ENCODE assay signal across 9 mouse cellular contexts in the genomic region with DNA sequence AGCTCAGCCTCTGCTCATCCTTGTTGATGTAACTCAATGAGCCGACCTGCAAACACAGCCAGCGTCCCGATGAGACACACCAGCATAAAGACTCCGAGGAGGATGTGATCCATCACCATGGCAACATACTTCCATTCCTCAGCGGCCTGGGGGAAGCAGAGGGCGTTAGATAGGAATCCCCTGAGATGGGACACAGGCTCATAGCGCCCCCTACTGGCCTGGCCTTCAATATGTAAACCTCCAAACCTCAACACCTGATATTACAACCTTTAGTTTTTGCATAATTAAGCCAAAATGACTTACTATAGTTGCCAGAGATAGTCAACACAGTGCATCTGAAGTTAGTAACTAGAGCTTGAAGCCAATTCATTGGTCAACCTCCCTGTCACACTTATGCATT. TPM values are rescaled to one million over a fixed set of nuclear protein-coding genes. Genes with fewer than 3 reads are reported as not detected.
DNase-seq lines count a peak whose midpoint lies in the region; ATAC-seq and TF ChIP-seq lines count a peak whose summit lies in the region.
"Had no signal": no experiment of that assay in that cellular context is flagged by ENCODE, and none has a peak within 500 bp of the region (broad histone marks: within the 10 kb centered on the region; RNA-seq: fewer than 3 reads in every experiment).

No protein-coding gene starts in this region.

- intact Hi-C loops in left cerebral cortex, postnatal 4 days (cut with DNase I), result loop anchor here (5.0 kb wide), 1 partner anchor 1096 kb away; no protein-coding TSS in a partner anchor

- no peak overlapping the region for H3K27ac ChIP-seq in forebrain, embryonic 16.5 days (ENCODE audit: low read length)
- H3K27ac ChIP-seq in small intestine, adult 2 months (ENCODE audit: insufficient read depth, low read depth, low read length), result no peak overlapping the region
- H3K27ac ChIP-seq: limb, embryonic 15.5 days had no signal

- H3K9ac ChIP-seq in forebrain, embryonic 16.5 days (replicated peaks; ENCODE audit: low read depth, low read length), result no peak overlapping the region
- H3K9ac ChIP-seq: limb, embryonic 15.5 days had no signal

- ATAC-seq in Patski, result no peak
- peak; percentile 41; the same call in 1 of the 2 replicates for ATAC-seq in forebrain, embryonic 16.5 days
- no peak for ATAC-seq in cerebellum, adult (ENCODE audit: insufficient number of reproducible peaks, low FRiP score, low TSS enrichment)

- H3K36me3 ChIP-seq in forebrain, embryonic 16.5 days (ENCODE audit: control insufficient read depth, insufficient read depth), result no peaks in the 10 kb centered on the region
- H3K36me3 ChIP-seq in small intestine, adult 2 months (ENCODE audit: control insufficient read depth, insufficient read depth, low read length), result no peaks in the 10 kb centered on the region
- H3K36me3 ChIP-seq: limb, embryonic 15.5 days had no signal

- CTCF ChIA-PET in Patski (lab: Charles Lee), result interaction anchor here (1.3 to 2.3 kb wide), 6 partner anchors 10 to 207 kb away, joined by 4 to 35 read pairs (median 8); a partner anchor contains a TSS

- POLR2A ChIA-PET in Patski (lab: Charles Lee), result no interaction called here

- 9% methylated on average over 7 of the region's 7 CpGs for WGBS in forebrain, embryonic 16.5 days
- WGBS in small intestine, adult 2 months, result 23% methylated on average over 7 of the region's 7 CpGs

- TF ChIP-seq POLR2A in small intestine, adult 2 months (IDR thresholded peaks at IDR 0.05; ENCODE audit: low read depth, low read length), result no peak

- H3K27me3 ChIP-seq in Patski, result no peaks in the 10 kb centered on the region
- H3K27me3 ChIP-seq in forebrain, embryonic 16.5 days (replicated peaks; ENCODE audit: control insufficient read depth, insufficient read depth, low read length), result no peaks in the 10 kb centered on the region
- H3K27me3 ChIP-seq in small intestine, adult 2 months (ENCODE audit: control insufficient read depth, insufficient read depth, low read length), result peaks cover 3% of the 10 kb centered on the region; the same call in 1 of the 2 replicates
- H3K27me3 ChIP-seq: limb, embryonic 15.5 days had no signal

- no peak overlapping the region for H3K4me3 ChIP-seq in forebrain, embryonic 16.5 days (replicated peaks; ENCODE audit: low read length)
- no peak overlapping the region for H3K4me3 ChIP-seq in small intestine, adult 2 months (ENCODE audit: low read depth, low read length)
- H3K4me3 ChIP-seq: erythroblast, embryonic 14.5 days; limb, embryonic 15.5 days had no signal

- in situ Hi-C loops in Patski (cut with MboI; ENCODE audit: low pct_unique_long_range_greater_than_20kb), result loop anchor here (25.0 kb wide), 1 partner anchor 1096 kb away; a partner anchor contains a TSS

- peak; percentile 29 for DNase-seq in left cerebral cortex, postnatal 4 days
- DNase-seq in left cerebral cortex, adult 18-20 months (ENCODE audit: low spot score in 2 of 2), result no peak
- DNase-seq in Patski (ENCODE audit: low read depth, low spot score) (no peak), adipocyte (ENCODE audit: low spot score) (no peak)

- H3K4me2 ChIP-seq in forebrain, embryonic 16.5 days (ENCODE audit: low read length), result no peak overlapping the region
- H3K4me2 ChIP-seq: limb, embryonic 15.5 days had no signal

- no peaks in the 10 kb centered on the region for H3K9me3 ChIP-seq in forebrain, embryonic 16.5 days (ENCODE audit: control insufficient read depth, low read length)
- H3K9me3 ChIP-seq: limb, embryonic 15.5 days had no signal

- TF ChIP-seq CTCF in Patski (IDR thresholded peaks at IDR 0.05), result peak; percentile 61
- peak; percentile 51; the same call in 1 of the 2 replicates for TF ChIP-seq CTCF in small intestine, adult 2 months (IDR thresholded peaks at IDR 0.05; ENCODE audit: extremely low read depth, insufficient read length, insufficient replicate concordance, low read depth, low read length)

- H3K4me1 ChIP-seq in forebrain, embryonic 16.5 days (replicated peaks; ENCODE audit: control insufficient read depth, insufficient read depth, low read length), result peaks cover 8% of the 10 kb centered on the region
- peaks cover 6% of the 10 kb centered on the region; the same call in 1 of the 2 replicates for H3K4me1 ChIP-seq in small intestine, adult 2 months (ENCODE audit: control insufficient read depth, insufficient read depth, insufficient read length, low read length)

RNA-seq across cellular contexts. Expression of a gene that starts 14.0 kb away (rescaled TPM):
- total RNA-seq in left cerebral cortex, postnatal 4 days (2021), result under 1 TPM; 0.08 to 0.12 TPM
- under 1 TPM; 0.07 to 0.16 TPM for total RNA-seq in left cerebral cortex, adult 18-20 months (2021)
- polyA plus RNA-seq in Patski (2021), result 0.05 TPM
- polyA plus RNA-seq in forebrain, embryonic 16.5 days (2015; fragmentation: Nextera tagmentation; extraction: Ambion mirVana), result 0.09 and 0.10 TPM in 2 replicates
- polyA plus RNA-seq in small intestine, adult 2 months (2012; rRNA removed), result not detected in 2 replicates
- polyA plus RNA-seq: erythroblast, embryonic 14.5 days had no signal

RNA-seq across cellular contexts. Expression of a gene that starts 36.6 kb away (rescaled TPM):
- total RNA-seq in left cerebral cortex, postnatal 4 days (2021), result 1 to 10 TPM; 6.7 to 6.9 TPM
- total RNA-seq in left cerebral cortex, adult 18-20 months (2021), result 1 to 10 TPM; 7.9 to 9.4 TPM
- 20.2 TPM for polyA plus RNA-seq in Patski (2021)
- 1.8 and 2.3 TPM in 2 replicates for polyA plus RNA-seq in forebrain, embryonic 16.5 days (2015; fragmentation: Nextera tagmentation; extraction: Ambion mirVana)
- polyA plus RNA-seq in small intestine, adult 2 months (2012; rRNA removed), result 8.5 and 18.9 TPM in 2 replicates
